Mouse (Mus musculus): ENCODE measurements around the gene Wasf2.

Gene Wasf2

GRCm38 (mm10) chr4:133174361-133174760 lies 44.1 kb downstream of the Wasf2 start:
- in situ Hi-C loops (cut with MboI, MseI) = loop anchor here in 1 of 2 experiments (5.0 kb wide), 1 partner anchor 47 kb away; no protein-coding TSS in a partner anchor

GRCm38 (mm10) chr4:133175274-133175673 lies 45.0 kb downstream of the Wasf2 start:
- in situ Hi-C loops (cut with MboI, MseI) = no loop called here

- in situ Hi-C loops (cut with MboI, MseI) = no loop called here
Observed at GRCm38 (mm10) chr4:133175998-133176760, 45.9 kb downstream of the Wasf2 start.

GRCm38 (mm10) chr4:133176761-133177403 lies 46.6 kb downstream of the Wasf2 start:
- in situ Hi-C loops (cut with MboI, MseI) = no loop called here

GRCm38 (mm10) chr4:133178305-133178704 lies 48.0 kb downstream of the Wasf2 start:
- in situ Hi-C loops (cut with MboI, MseI) = no loop called here

- in situ Hi-C loops (cut with MboI, MseI) = no loop called here
Observed at GRCm38 (mm10) chr4:133179258-133179657, 49.0 kb downstream of the Wasf2 start.

GRCm38 (mm10) chr4:133182439-133183033 lies 52.2 kb downstream of the Wasf2 start:
- in situ Hi-C loops (cut with MboI, MseI) = no loop called here

- in situ Hi-C loops (cut with MboI, MseI) = no loop called here
Observed at GRCm38 (mm10) chr4:133184031-133184897, 54.0 kb downstream of the Wasf2 start.

- in situ Hi-C loops (cut with MboI, MseI) = loop anchor here in 1 of 2 experiments (5.0 kb wide), 1 partner anchor 173 kb away; the partner anchor contains the start of gene Ahdc1
Observed at GRCm38 (mm10) chr4:133184898-133185665, 54.8 kb downstream of the Wasf2 start.

- in situ Hi-C loops (cut with MboI, MseI) = loop anchor here in 1 of 2 experiments (5.0 kb wide), 1 partner anchor 174 kb away; the partner anchor contains the start of gene Ahdc1
Observed at GRCm38 (mm10) chr4:133185893-133186292, 55.6 kb downstream of the Wasf2 start.

GRCm38 (mm10) chr4:133186856-133187255 lies 56.6 kb downstream of the Wasf2 start:
- in situ Hi-C loops (cut with MboI, MseI) = loop anchor here in 1 of 2 experiments (5.0 kb wide), 1 partner anchor 175 kb away; the partner anchor contains the start of gene Ahdc1

GRCm38 (mm10) chr4:133189396-133189795 lies 59.1 kb downstream of the Wasf2 start:
- in situ Hi-C loops (cut with MboI, MseI) = loop anchor here in 1 of 2 experiments (5.0 kb wide), 1 partner anchor 177 kb away; the partner anchor contains the start of gene Ahdc1

GRCm38 (mm10) chr4:133194482-133194881 lies 64.2 kb downstream of the Wasf2 start:
- in situ Hi-C loops (cut with MboI, MseI) = no loop called here

- in situ Hi-C loops (cut with MboI, MseI) = no loop called here
Observed at GRCm38 (mm10) chr4:133195014-133195413, 64.7 kb downstream of the Wasf2 start.

GRCm38 (mm10) chr4:133196136-133196535 lies 65.8 kb downstream of the Wasf2 start:
- in situ Hi-C loops (cut with MboI, MseI) = no loop called here

GRCm38 (mm10) chr4:133196852-133197251 lies 66.5 kb downstream of the Wasf2 start:
- in situ Hi-C loops (cut with MboI, MseI) = no loop called here

GRCm38 (mm10) chr4:133197355-133197754 lies 67.0 kb downstream of the Wasf2 start:
- in situ Hi-C loops (cut with MboI, MseI) = no loop called here

- in situ Hi-C loops (cut with MboI, MseI) = no loop called here
Observed at GRCm38 (mm10) chr4:133197801-133198286, 67.5 kb downstream of the Wasf2 start.

- in situ Hi-C loops (cut with MboI, MseI) = no loop called here
Observed at GRCm38 (mm10) chr4:133198337-133199180, 68.3 kb downstream of the Wasf2 start.

Data from T-helper 17 cell (primary cell).